Mouse (Mus musculus) C2C12 (cell line): ENCODE measurements around the gene Usp6nl.

Experiments
- CTCF ChIP-seq: IDR thresholded peaks from one replicate; pipeline ENCODE4 v1.5.1; 2011; ENCODE audit not compliant: control insufficient read depth, insufficient read depth, insufficient read length
- MAX ChIP-seq: IDR thresholded peaks from one replicate; pipeline ENCODE4 v1.6.1; 2011; ENCODE audit warnings: mild to moderate bottlenecking, control low read depth
- MYOG ChIP-seq: IDR thresholded peaks from one replicate; pipeline ENCODE4 v1.6.1; 2011; ENCODE audit not compliant: control insufficient read depth, insufficient read length; ENCODE audit errors: extremely low read depth
- USF1 ChIP-seq: IDR thresholded peaks from one replicate; pipeline ENCODE4 v1.6.1; 2011; ENCODE audit warnings: low read depth, mild to moderate bottlenecking, control low read depth, moderate library complexity

- TF ChIP-seq CTCF, result no peak
- no peak for TF ChIP-seq USF1
- TF ChIP-seq MYOG, result no peak
- TF ChIP-seq MAX, result no peak
Measured at GRCm38 (mm10) chr2:6309373-6309821, 13.1 kb upstream of the Usp6nl start.
